8 mouse cellular contexts compared by ENCODE assay signal in the genomic region with DNA sequence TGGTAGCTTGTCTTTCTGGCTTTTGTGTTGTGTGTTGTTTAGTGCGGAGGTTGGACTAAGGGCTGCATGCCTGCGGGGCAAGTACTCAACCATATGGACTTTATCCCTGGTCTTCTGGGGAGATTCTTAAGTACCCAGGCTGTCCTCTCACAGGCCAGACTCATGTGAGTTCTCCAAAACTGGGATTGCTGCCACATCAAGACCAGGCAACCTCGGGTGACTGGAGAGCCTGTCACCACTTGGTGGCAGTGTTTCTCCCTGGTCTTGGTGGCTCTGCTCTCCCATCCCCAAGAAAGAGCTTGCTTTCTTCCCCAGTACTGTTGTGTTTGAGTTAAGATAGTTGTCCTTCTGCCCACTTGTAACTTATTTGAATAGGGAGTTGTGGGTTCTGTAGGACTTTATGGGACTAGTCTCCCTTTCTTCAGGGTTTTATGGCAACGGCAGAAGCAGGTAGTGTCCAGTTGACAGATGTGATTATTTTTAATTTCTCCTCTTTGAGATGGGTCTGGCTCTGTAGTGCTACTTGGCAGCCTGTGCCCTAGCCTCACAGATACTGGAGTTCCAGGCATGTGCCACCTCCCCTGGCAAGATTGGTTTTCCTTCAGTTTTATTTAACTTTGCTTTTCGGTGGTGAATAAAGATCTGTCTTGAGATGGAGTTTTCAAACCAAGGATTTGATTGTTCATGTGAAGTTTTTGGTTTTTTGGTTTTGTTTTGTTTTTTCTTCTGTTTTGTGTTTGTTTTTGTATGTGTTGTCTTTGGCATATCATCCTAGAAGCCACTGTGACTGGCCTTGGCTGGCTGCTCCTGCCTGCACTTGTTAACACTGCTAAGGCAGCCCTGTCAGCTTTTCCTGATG.
DNase-seq lines count a peak whose midpoint lies in the region; ATAC-seq and TF ChIP-seq lines count a peak whose summit lies in the region.

No protein-coding gene starts in this region.

- H3K27me3 ChIP-seq in heart, embryonic 12.5 days (replicated peaks), result no peaks in the 10 kb centered on the region
- H3K27me3 ChIP-seq in kidney, embryonic 15.5 days, result no peaks in the 10 kb centered on the region

- DNase-seq in CD4-positive helper T cell, adult 2 months (ENCODE audit: low read depth, low spot score), result peak; percentile 54
- peak; percentile 64 for DNase-seq in liver
- DNase-seq in monocyte, adult 2 months (ENCODE audit: low read depth in 1 of 2, low spot score in 2 of 2), result peak; percentile 10 to 42
- peak; percentile 63 to 82 for DNase-seq in spleen, postnatal 4 days (ENCODE audit: low spot score in 2 of 2)

- no peak overlapping the region for H3K4me3 ChIP-seq in bone marrow, adult 2 months (replicated peaks; ENCODE audit: control insufficient read depth, low read depth, low read length)
- no peak overlapping the region for H3K4me3 ChIP-seq in embryonic fibroblast, embryonic 13.5 days (ENCODE audit: insufficient read depth, low read length)
- H3K4me3 ChIP-seq in heart, embryonic 12.5 days, result no peak overlapping the region
- no peak overlapping the region for H3K4me3 ChIP-seq in kidney, embryonic 15.5 days (replicated peaks)

- 52% methylated on average over 5 of the region's 5 CpGs for WGBS in bone marrow, adult 2 months
- WGBS in heart, embryonic 12.5 days, result 62% methylated on average over 5 of the region's 5 CpGs
- WGBS in kidney, embryonic 15.5 days, result 55% methylated on average over 5 of the region's 5 CpGs

- ATAC-seq in heart, embryonic 12.5 days (ENCODE audit: insufficient number of reproducible peaks, low FRiP score), result peak; percentile 63; the same call in 1 of the 2 replicates
- peak; percentile 37 for ATAC-seq in kidney, embryonic 15.5 days (replicated peaks; ENCODE audit: low FRiP score)

- peaks cover 36% of the 10 kb centered on the region for H3K36me3 ChIP-seq in heart, embryonic 12.5 days
- peaks cover 28% of the 10 kb centered on the region for H3K36me3 ChIP-seq in kidney, embryonic 15.5 days

- H3K4me1 ChIP-seq in bone marrow, adult 2 months (ENCODE audit: control insufficient read depth, insufficient read depth, low read length), result no peaks in the 10 kb centered on the region
- no peaks in the 10 kb centered on the region for H3K4me1 ChIP-seq in embryonic fibroblast, embryonic 13.5 days (ENCODE audit: control insufficient read depth, insufficient read depth, low read length)
- H3K4me1 ChIP-seq in heart, embryonic 12.5 days (replicated peaks), result peaks cover 11% of the 10 kb centered on the region
- H3K4me1 ChIP-seq in kidney, embryonic 15.5 days, result peaks cover 37% of the 10 kb centered on the region

- peak overlapping the region; percentile 15; the same call in 1 of the 2 replicates for H3K27ac ChIP-seq in bone marrow, adult 2 months (ENCODE audit: control insufficient read depth, insufficient read depth, low read depth, low read length, poor library complexity)
- no peak overlapping the region for H3K27ac ChIP-seq in embryonic fibroblast, embryonic 13.5 days (ENCODE audit: insufficient read depth, low read length)
- H3K27ac ChIP-seq in heart, embryonic 12.5 days (ENCODE audit: poor library complexity, severe bottlenecking), result no peak overlapping the region
- H3K27ac ChIP-seq in kidney, embryonic 15.5 days, result peak overlapping the region; percentile 54

- no peak overlapping the region for H3K4me2 ChIP-seq in heart, embryonic 12.5 days
- H3K4me2 ChIP-seq in kidney, embryonic 15.5 days, result no peak overlapping the region

- no peaks in the 10 kb centered on the region for H3K9me3 ChIP-seq in heart, embryonic 12.5 days (replicated peaks)
- H3K9me3 ChIP-seq in kidney, embryonic 15.5 days (replicated peaks), result no peaks in the 10 kb centered on the region

- no peak for TF ChIP-seq POLR2A in bone marrow, adult 2 months (IDR thresholded peaks at IDR 0.05; ENCODE audit: borderline replicate concordance, control insufficient read depth, low read depth, low read length)
- no peak for TF ChIP-seq POLR2A in embryonic fibroblast, embryonic 13.5 days (IDR thresholded peaks at IDR 0.05; ENCODE audit: low read depth, low read length)

- no peak overlapping the region for H3K9ac ChIP-seq in heart, embryonic 12.5 days
- H3K9ac ChIP-seq in kidney, embryonic 15.5 days, result no peak overlapping the region

- peak; percentile 94 for TF ChIP-seq CTCF in bone marrow, adult 2 months (IDR thresholded peaks at IDR 0.05; ENCODE audit: control insufficient read depth, insufficient read depth, low read length)
- TF ChIP-seq CTCF in embryonic fibroblast, embryonic 13.5 days (IDR thresholded peaks at IDR 0.05; ENCODE audit: borderline replicate concordance, insufficient read depth, low read length), result peak; percentile 84; the same call in 1 of the 2 replicates

Comparison
In these comparisons a context has a peak if more than half of its experiments do, and no peak if none do; other contexts are left out.
1. H3K27ac ChIP-seq: peak in bone marrow, adult 2 months (single experiment) and kidney, embryonic 15.5 days (single experiment); none in embryonic fibroblast, embryonic 13.5 days (single experiment) and heart, embryonic 12.5 days (single experiment).
2. Peak in every context shown above with its lines, with median percentiles within 50 percentile points of each other: DNase-seq.